Mouse (Mus musculus): ENCODE measurements at regions not wholly inside any gene's neighbourhood (a gene's known extent, or its start where the extent isn't known, plus 50 kb on each side); places are given as distances from the start of the nearest gene placed in this dataset.

- DNase-seq: no peak
Observed at GRCm38 (mm10) chrX:144075241-144075640, 78.3 kb upstream of the A730046J19Rik start.

- DNase-seq: peak; percentile 40
Observed at GRCm38 (mm10) chrX:144081146-144081545, 72.3 kb upstream of the A730046J19Rik start.

GRCm38 (mm10) chrX:144098200-144098599, 55.3 kb upstream of the A730046J19Rik start:
- no peak for DNase-seq
